Mouse (Mus musculus) forebrain, postnatal 0 days (tissue): ENCODE measurements around the gene Fndc9. TPM values are rescaled to one million over a fixed set of nuclear protein-coding genes. Genes with fewer than 3 reads are reported as not detected.
A peak's percentile ranks its signal among the peaks of the same experiment; 100 is the strongest.

ENCODE experiments used
- ATAC-seq: fragments of 200-750 bp; cut with Nextera tagmentation; 2 replicates; pipeline ENCODE4 v1.8.0; 2017; ENCODE audit warnings: mild to moderate bottlenecking, moderate library complexity
- DNase-seq: peaks from one replicate; pipeline ENCODE4 v3.0.0-alpha.2; 2015
- H3K27ac ChIP-seq: fragments of 300-500 bp; sonication (generic); 2 replicates; pipeline ENCODE4 v1.5.1; 2014; ENCODE audit warnings: low read depth, mild to moderate bottlenecking, antibody characterized with exemption, low read length, moderate library complexity, mixed read lengths
- H3K27me3 ChIP-seq: fragments of 300-500 bp; sonication (generic); 2 replicates; pipeline ENCODE4 v1.6.1; 2014; ENCODE audit warnings: mild to moderate bottlenecking, low read length, mixed read lengths; ENCODE audit not compliant: insufficient read depth
- H3K36me3 ChIP-seq: fragments of 300-500 bp; sonication (generic); 2 replicates; pipeline ENCODE4 v1.6.1; 2014; ENCODE audit warnings: mild to moderate bottlenecking, moderate library complexity; ENCODE audit not compliant: insufficient read depth
- H3K4me1 ChIP-seq: fragments of 300-500 bp; sonication (generic); 2 replicates; pipeline ENCODE4 v1.6.1; 2014; ENCODE audit warnings: antibody characterized with exemption; ENCODE audit not compliant: insufficient read depth
- H3K4me2 ChIP-seq: fragments of 300-500 bp; sonication (generic); 2 replicates; pipeline ENCODE4 v1.6.1; 2014; ENCODE audit warnings: low read depth, mild to moderate bottlenecking, moderate library complexity
- H3K4me3 ChIP-seq: fragments of 300-500 bp; sonication (generic); 2 replicates; pipeline ENCODE4 v1.5.1; 2014; ENCODE audit warnings: low read depth, low read length, mixed read lengths
- H3K9ac ChIP-seq: fragments of 300-500 bp; sonication (generic); 2 replicates; pipeline ENCODE4 v1.6.1; 2014; ENCODE audit warnings: mild to moderate bottlenecking
- H3K9me3 ChIP-seq: fragments of 300-500 bp; sonication (generic); 2 replicates; pipeline ENCODE4 v1.6.1; 2016; ENCODE audit warnings: low read length
- CTCF ChIP-seq: sonication (generic); IDR thresholded peaks from 2 replicates; pipeline ENCODE4 v1.5.1; 2016; ENCODE audit warnings: antibody characterized with exemption, control low read depth, low read depth
- WGBS: fragments of 180-500 bp; shearing (Covaris S2); extraction: QIAGEN DNeasy Blood & Tissue Kit; methylation state at CpG from one replicate; pipeline ENCODE4 v1.1.7; 2014; 5-methylcytosine and 5-hydroxymethylcytosine counted together
- polyA plus RNA-seq: library from polyadenylated mRNA; unstranded; fragments of >200 nt; fragmentation: Nextera tagmentation; extraction: Ambion mirVana; gene quantifications from 2 replicates; pipeline ENCODE4 v1.2.1, GENCODE M21; 2015
- total RNA-seq: library from RNA; depleted of rRNA; stranded (reverse); fragments of >200 nt; gene quantifications from 2 replicates; pipeline ENCODE4 v1.2.3, GENCODE M21; 2014

Fndc9 gene
- total and polyA plus RNA-seq, 2 experiments from 2014 or later, result 12.2 to 15.9 TPM

GRCm38 (mm10) chr11:46205639-46206409 lies 29.5 kb upstream of the Fndc9 start:
- no peak overlapping the region for H3K9ac ChIP-seq
- no peaks in the 10 kb centered on the region for H3K9me3 ChIP-seq
- ATAC-seq (no peak), DNase-seq (no peak)
- no peak overlapping the region for H3K4me3 ChIP-seq
- no peaks in the 10 kb centered on the region for H3K27me3 ChIP-seq
- 79% methylated on average over 17 of the region's 17 CpGs for WGBS
- H3K4me1 ChIP-seq, result no peaks in the 10 kb centered on the region
- no peak for TF ChIP-seq CTCF
- no peak overlapping the region for H3K27ac ChIP-seq
- H3K36me3 ChIP-seq, result peaks cover 50% of the 10 kb centered on the region
- no peak overlapping the region for H3K4me2 ChIP-seq

GRCm38 (mm10) chr11:46209884-46210283 lies 25.4 kb upstream of the Fndc9 start:
- H3K4me2 ChIP-seq, result no peak overlapping the region
- peaks cover 57% of the 10 kb centered on the region for H3K36me3 ChIP-seq
- H3K9ac ChIP-seq, result no peak overlapping the region
- no peak overlapping the region for H3K27ac ChIP-seq
- no peaks in the 10 kb centered on the region for H3K27me3 ChIP-seq
- no peak for ATAC-seq
- no peaks in the 10 kb centered on the region for H3K9me3 ChIP-seq
- DNase-seq, result no peak
- no peak overlapping the region for H3K4me3 ChIP-seq
- 28% methylated on average over 2 of the region's 2 CpGs for WGBS
- TF ChIP-seq CTCF, result no peak
- no peaks in the 10 kb centered on the region for H3K4me1 ChIP-seq

GRCm38 (mm10) chr11:46211858-46212257 lies 23.5 kb upstream of the Fndc9 start:
- H3K27me3 ChIP-seq, result no peaks in the 10 kb centered on the region
- peaks cover 41% of the 10 kb centered on the region for H3K36me3 ChIP-seq
- no peak for ATAC-seq
- no peaks in the 10 kb centered on the region for H3K9me3 ChIP-seq
- TF ChIP-seq CTCF, result no peak
- H3K4me2 ChIP-seq, result no peak overlapping the region
- H3K4me3 ChIP-seq, result no peak overlapping the region
- no peak overlapping the region for H3K9ac ChIP-seq
- H3K4me1 ChIP-seq, result no peaks in the 10 kb centered on the region
- no peak for DNase-seq
- H3K27ac ChIP-seq, result no peak overlapping the region
- 47% methylated on average over 3 of the region's 3 CpGs for WGBS

- Histone ChIP-seq H3K9ac (no peak overlapping the region), H3K27ac (no peak overlapping the region), H3K9me3 (no peaks in the 10 kb centered on the region), H3K27me3 (no peaks in the 10 kb centered on the region), H3K36me3 (peaks cover 33% of the 10 kb centered on the region), H3K4me3 (no peak overlapping the region), H3K4me1 (no peaks in the 10 kb centered on the region), H3K4me2 (no peak overlapping the region)
- ATAC-seq (no peak), DNase-seq (no peak)
- 86% methylated on average over 5 of the region's 5 CpGs for WGBS
- TF ChIP-seq CTCF, result no peak
Measured at GRCm38 (mm10) chr11:46213844-46214243, 21.5 kb upstream of the Fndc9 start.

- no peak for TF ChIP-seq CTCF
- H3K36me3 ChIP-seq, result peaks cover 33% of the 10 kb centered on the region
- ATAC-seq (no peak), DNase-seq (no peak)
- H3K4me1 ChIP-seq, result no peaks in the 10 kb centered on the region
- no peak overlapping the region for H3K4me3 ChIP-seq
- no peaks in the 10 kb centered on the region for H3K27me3 ChIP-seq
- no peak overlapping the region for H3K4me2 ChIP-seq
- WGBS, result 80% methylated on average over 14 of the region's 14 CpGs
- no peaks in the 10 kb centered on the region for H3K9me3 ChIP-seq
- no peak overlapping the region for H3K9ac ChIP-seq
- H3K27ac ChIP-seq, result peak overlapping the region; percentile 29; the same call in 1 of the 2 replicates
Measured at GRCm38 (mm10) chr11:46214368-46215230, 20.7 kb upstream of the Fndc9 start.

- TF ChIP-seq CTCF, result peak; percentile 97
- peak; percentile 93 for DNase-seq
- peak; percentile 80 for ATAC-seq
- no peaks in the 10 kb centered on the region for H3K27me3 ChIP-seq
- H3K4me2 ChIP-seq, result no peak overlapping the region
- WGBS, result 21% methylated on average over 3 of the region's 3 CpGs
- H3K9me3 ChIP-seq, result no peaks in the 10 kb centered on the region
- H3K4me3 ChIP-seq, result no peak overlapping the region
- no peak overlapping the region for H3K9ac ChIP-seq
- peaks cover 33% of the 10 kb centered on the region for H3K36me3 ChIP-seq
- no peaks in the 10 kb centered on the region for H3K4me1 ChIP-seq
- peak overlapping the region; percentile 64 for H3K27ac ChIP-seq
Measured at GRCm38 (mm10) chr11:46215354-46215753, 20.0 kb upstream of the Fndc9 start.

- H3K9ac ChIP-seq, result no peak overlapping the region
Measured at GRCm38 (mm10) chr11:46216669-46217068, 18.7 kb upstream of the Fndc9 start.

More at GRCm38 (mm10) chr11:46216669-46217068, 18.7 kb upstream of the Fndc9 start:
- WGBS, result 77% methylated on average over 7 of the region's 7 CpGs
- peak; percentile 74 for DNase-seq
- no peak overlapping the region for H3K4me3 ChIP-seq
- peak; percentile 79 for TF ChIP-seq CTCF
- H3K9me3 ChIP-seq, result no peaks in the 10 kb centered on the region
- peaks cover 32% of the 10 kb centered on the region for H3K36me3 ChIP-seq
- no peaks in the 10 kb centered on the region for H3K27me3 ChIP-seq
- no peak overlapping the region for H3K4me2 ChIP-seq
- ATAC-seq, result no peak
- H3K4me1 ChIP-seq, result no peaks in the 10 kb centered on the region
- H3K27ac ChIP-seq, result no peak overlapping the region
